Mouse (Mus musculus) heart, postnatal 4 days (tissue): ENCODE results near the gene Zfp36. TPM values are rescaled to one million over a fixed set of nuclear protein-coding genes. Genes with fewer than 3 reads are reported as not detected.

ENCODE experiments used
- DNase-seq: peaks from one replicate; pipeline ENCODE4 v3.0.0; 2021
- total RNA-seq, 2 experiments: library from RNA; stranded (reverse); gene quantifications; 2 replicates each; pipeline ENCODE4 v1.2.3; 2021

The Zfp36 gene
- total RNA-seq, 2 experiments from 2014 or later, result 12.7 to 12.9 TPM

DNA sequence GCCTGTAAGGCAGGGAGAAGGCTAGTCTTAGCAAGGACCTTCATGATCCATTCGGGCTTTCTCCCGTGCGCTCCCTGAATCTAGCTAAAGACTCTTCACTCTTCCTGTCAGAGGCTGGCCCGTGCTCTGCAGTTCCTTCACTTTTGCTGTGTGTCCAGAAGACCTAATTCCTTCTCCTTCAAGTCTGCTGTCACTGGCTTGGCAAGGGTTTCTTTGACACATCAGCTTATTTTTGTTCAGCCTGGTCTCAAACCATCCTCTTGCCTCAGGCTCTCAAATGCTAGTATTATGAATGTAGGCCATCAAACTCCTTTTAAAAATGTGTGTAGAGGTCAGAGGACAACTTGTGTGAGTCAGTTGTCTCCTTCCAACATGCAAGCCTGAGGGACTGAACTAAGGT, 3.6 kb upstream of the Zfp36 start:
- DNase-seq, result no peak

- DNase-seq, result peak; percentile 52
Observed at GRCm38 (mm10) chr7:28382981-28383396, 2.9 kb upstream of the Zfp36 start.

GRCm38 (mm10) chr7:28382347-28382951, 2.4 kb upstream of the Zfp36 start:
- DNase-seq, result no peak

- DNase-seq, result peak; percentile 92
Observed at GRCm38 (mm10) chr7:28381938-28382337, 1.9 kb upstream of the Zfp36 start.

DNA sequence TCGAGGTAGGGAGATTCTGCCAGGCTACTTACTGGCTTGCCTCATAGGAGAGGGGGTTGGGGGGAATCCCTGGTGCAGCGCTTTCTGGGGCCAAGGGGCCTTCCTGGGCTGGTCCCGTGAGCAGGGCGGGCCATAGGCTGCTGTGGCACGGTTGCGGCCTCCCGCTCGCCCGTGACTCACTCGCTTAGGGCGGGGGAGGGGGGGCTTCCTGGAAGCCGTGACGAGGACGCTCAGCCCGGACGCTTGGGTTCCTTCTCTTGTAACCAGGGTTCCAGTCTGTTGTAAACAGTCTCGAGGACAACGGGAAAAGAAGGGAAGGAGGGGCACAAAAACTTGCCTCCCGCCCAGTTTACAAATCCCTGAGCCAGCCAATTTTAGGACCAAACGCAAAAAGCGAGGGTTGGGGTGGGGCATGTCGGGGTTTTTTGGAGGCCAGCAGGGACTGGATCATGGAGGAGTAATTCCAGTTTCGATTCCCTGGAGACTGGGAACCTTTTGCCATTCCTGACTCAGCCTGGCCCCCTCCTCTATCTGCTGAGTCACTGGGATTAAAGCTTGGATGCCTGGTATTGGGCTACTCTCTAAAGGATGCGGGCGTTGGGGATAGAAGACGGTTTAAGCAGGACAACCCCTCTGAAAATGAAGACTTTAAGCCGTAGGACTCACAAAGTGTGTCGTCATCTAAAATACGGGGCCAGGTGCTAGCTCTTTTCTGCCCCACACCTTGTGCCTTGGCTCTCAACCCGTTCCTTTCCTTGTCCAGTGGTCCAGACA, 1.2 kb upstream of the Zfp36 start:
- DNase-seq, result peak; percentile 84

- DNase-seq, result peak; percentile 97
Observed at GRCm38 (mm10) chr7:28378769-28379651, 1.0 kb downstream of the Zfp36 start.

- DNase-seq, result peak; percentile 67
Observed at GRCm38 (mm10) chr7:28378066-28378690, 1.9 kb downstream of the Zfp36 start.

GRCm38 (mm10) chr7:28377190-28378065, 2.6 kb downstream of the Zfp36 start:
- no peak for DNase-seq

GRCm38 (mm10) chr7:28376011-28376771, 3.9 kb downstream of the Zfp36 start:
- peak; percentile 81 for DNase-seq

DNA sequence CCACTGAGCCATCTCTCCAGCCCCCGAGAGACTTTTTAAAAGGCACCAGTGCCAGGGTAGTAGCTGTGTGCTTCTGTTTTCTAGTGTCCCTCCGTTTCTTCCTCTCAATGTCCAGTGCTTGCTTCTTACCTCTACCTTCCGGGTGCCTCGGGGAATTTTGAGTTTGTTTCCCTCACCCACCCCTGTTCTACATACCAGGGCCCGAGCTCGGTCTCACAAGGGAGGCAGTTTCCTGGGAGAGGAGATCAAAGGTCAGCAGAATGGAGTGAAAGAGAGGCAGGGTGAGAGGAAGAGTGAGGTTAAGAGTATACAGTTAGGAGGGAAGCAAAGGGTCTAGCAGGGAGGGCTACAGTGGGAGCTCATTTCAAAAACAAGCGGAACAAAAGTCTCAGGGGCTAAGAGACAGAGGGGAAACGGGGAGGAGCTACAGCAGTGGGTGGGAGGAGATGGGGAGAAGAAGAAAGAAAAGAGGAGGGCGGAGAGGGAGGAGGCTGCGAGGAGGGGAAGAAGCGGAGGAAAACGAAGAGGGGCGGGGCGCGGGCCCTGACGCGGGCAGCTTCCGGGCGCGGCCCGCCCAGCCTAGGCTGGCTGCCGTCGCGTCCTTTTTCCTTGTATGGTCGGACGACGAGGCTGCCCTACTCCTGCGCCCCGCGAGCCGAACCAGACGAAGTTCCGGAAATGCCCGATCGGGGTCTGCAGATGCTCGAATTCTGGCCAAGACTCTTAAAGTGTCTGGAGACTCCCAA, 4.7 kb downstream of the Zfp36 start:
- DNase-seq, result peak; percentile 94

- no peak for DNase-seq
Observed at GRCm38 (mm10) chr7:28374647-28375046, 5.4 kb downstream of the Zfp36 start.

DNA sequence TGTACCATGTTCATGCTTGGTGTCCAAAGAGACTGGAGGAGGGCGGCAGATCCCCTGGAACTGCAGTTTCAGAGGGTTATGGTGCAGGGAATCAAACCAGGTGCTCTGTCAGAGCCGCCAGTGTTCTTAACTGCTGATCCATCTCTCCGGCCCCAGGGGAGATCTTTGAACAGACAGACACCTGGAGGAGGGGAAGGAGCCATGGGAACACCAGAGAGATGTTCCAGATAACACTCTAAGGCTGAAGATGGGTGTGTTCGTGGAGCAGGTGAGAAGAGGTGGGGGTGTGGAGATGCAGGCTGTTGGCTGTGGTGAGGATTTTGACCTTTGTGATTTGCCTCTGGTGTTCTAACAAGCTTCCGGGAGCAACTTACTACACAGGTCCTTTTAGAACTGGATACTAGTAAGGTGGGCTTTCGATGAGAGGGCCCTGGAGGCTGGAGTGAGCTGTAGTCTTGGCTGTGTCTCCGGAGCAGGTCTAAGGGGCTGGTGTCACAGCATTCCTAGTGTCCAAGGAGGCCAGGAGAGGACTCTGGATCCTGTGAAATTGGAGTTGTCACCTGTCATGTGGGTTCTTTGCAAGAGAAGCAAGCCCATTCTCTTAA, 6.1 kb downstream of the Zfp36 start:
- DNase-seq, result no peak

DNA sequence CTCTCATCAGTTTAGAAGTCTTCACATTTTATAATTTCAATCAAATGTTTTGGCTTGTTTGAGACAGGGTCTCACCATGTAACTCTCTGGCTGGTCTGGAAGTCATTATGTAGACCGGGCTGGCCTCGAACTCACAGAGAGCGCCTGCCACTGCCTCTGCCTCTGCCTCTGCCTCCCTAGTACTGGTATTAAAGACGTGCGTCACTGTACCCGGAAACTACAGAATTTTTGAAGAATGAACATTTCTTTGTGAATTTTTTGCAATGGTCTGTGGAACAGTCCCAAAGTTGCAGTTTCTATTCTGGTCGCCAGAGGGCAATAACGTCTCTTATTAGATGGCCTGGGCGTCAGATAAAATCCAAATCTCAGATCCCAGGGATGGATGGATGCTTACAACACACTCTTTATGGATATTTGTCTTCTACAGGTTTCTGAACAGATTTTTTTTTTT, 6.9 kb downstream of the Zfp36 start:
- DNase-seq, result peak; percentile 88

DNA sequence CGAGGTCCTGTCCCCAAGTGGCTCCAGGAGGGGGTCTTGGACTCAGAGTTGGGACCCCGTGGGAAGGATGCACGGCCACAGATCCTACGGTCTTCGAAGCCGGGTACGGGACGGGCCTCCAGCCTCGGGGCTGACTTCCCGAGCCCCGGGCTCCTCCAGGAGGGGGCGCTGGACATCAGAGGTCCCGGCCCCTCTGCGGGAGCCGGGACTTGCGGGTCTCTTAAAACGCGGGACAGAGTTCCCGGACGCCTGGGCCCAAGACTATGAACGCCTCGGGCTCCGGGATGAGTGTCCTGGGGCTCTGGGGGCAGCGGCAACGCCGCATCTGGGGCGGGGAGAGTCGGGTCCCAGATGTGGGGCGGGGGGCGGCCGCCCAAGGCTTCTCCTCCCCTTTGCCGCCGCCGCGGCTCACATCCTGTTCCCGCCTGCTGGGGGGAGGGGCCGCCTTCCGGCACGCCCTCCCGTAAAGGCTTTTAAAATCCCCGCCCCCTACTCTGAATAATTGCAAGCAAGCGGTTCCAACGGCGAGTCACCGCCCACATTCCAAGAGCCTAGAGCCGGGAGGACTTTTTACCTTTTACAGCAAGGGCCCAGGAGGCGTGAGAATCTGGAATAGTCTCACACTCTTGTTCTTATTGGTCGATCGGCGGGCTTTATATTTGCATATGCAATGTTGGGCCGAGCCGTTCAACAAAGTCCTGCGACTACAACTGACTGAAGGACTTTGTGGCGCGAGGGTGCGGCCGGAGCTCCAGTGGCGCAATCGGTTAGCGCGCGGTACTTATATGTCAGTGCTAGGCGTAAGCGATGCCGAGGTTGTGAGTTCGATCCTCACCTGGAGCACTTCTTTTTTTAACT, 7.6 kb downstream of the Zfp36 start, which contains the start of gene Plekhg2:
Gene Plekhg2 (minus strand): TSS at position 349 of the 858 bp plus-strand sequence.
- peak; percentile 99 for DNase-seq

DNA sequence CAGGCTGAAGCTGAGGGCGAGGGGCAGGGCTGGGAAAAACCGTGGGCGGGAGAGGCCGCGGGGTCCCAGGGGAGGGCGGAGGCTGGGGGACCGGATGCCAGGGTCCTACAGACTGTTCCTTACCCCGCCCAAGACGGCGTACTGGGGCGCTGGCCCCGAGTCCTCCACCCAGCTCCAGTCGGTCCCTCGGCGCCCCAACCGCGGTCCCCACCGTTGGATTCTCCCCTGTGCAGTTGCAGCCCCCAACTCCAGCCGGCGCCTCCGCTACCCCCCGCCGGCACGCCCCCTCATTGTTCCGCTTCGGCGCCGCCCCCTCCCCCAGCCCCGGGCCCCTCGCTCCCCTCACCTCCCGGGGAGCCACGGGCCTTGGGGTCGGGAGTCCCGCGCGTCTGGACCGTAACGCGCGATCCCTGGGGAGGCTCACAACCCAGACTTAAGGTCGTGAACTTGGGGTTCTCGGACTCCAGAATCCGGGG, 8.5 kb downstream of the Zfp36 start:
- peak; percentile 87 for DNase-seq

GRCm38 (mm10) chr7:28370977-28371513, 9.0 kb downstream of the Zfp36 start:
- no peak for DNase-seq

GRCm38 (mm10) chr7:28370051-28370450, 10.0 kb downstream of the Zfp36 start:
- DNase-seq, result no peak
